17 mouse cellular contexts compared by ENCODE assay signal in genomic region chr13:64018586-64019141, GRCm38 (mm10).
A peak's percentile ranks its signal among the peaks of the same experiment; 100 is the strongest.
DNase-seq lines count a peak whose midpoint lies in the region; ATAC-seq and TF ChIP-seq lines count a peak whose summit lies in the region.
"Had no signal": no experiment of that assay in that cellular context is flagged by ENCODE, and none has a peak within 500 bp of the region (broad histone marks: within the 10 kb centered on the region; RNA-seq: fewer than 3 reads in every experiment).

No protein-coding gene starts in this region.

- no peak for TF ChIP-seq CTCF in lung, embryonic 14.5 days (IDR thresholded peaks at IDR 0.05; ENCODE audit: low read depth)
- TF ChIP-seq CTCF in forebrain, postnatal 0 days (IDR thresholded peaks at IDR 0.05; ENCODE audit: low read depth) = no peak
- TF ChIP-seq CTCF in thymus, adult 2 months (IDR thresholded peaks at IDR 0.05; ENCODE audit: borderline replicate concordance, control insufficient read depth, extremely low read depth, insufficient read depth, low read length, poor library complexity) = no peak

- no peaks in the 10 kb centered on the region for H3K27me3 ChIP-seq in lung, embryonic 14.5 days (ENCODE audit: insufficient read depth, low read length)
- no peaks in the 10 kb centered on the region for H3K27me3 ChIP-seq in embryonic facial prominence, embryonic 14.5 days (replicated peaks; ENCODE audit: control insufficient read depth, insufficient read depth, low read length)
- no peaks in the 10 kb centered on the region for H3K27me3 ChIP-seq in forebrain, postnatal 0 days (ENCODE audit: insufficient read depth, low read length)
- no peaks in the 10 kb centered on the region for H3K27me3 ChIP-seq in thymus, adult 2 months (ENCODE audit: control insufficient read depth, insufficient read depth, low read length)
- H3K27me3 ChIP-seq: neural tube, embryonic 12.5 days had no signal

- 46% methylated on average over 10 of the region's 10 CpGs for WGBS in lung, embryonic 14.5 days
- 53% methylated on average over 10 of the region's 10 CpGs for WGBS in embryonic facial prominence, embryonic 14.5 days
- WGBS in forebrain, postnatal 0 days = 49% methylated on average over 10 of the region's 10 CpGs
- 90% methylated on average over 10 of the region's 10 CpGs for WGBS in thymus, adult 2 months

- H3K4me3 ChIP-seq in lung, embryonic 14.5 days (ENCODE audit: low read depth, low read length) = no peak overlapping the region
- H3K4me3 ChIP-seq in embryonic facial prominence, embryonic 14.5 days (ENCODE audit: low read depth, low read length) = no peak overlapping the region
- H3K4me3 ChIP-seq in forebrain, postnatal 0 days (ENCODE audit: low read depth, low read length) = no peak overlapping the region
- no peak overlapping the region for H3K4me3 ChIP-seq in thymus, adult 2 months (ENCODE audit: control insufficient read depth, insufficient read depth, low read length)
- H3K4me3 ChIP-seq: erythroblast, embryonic 14.5 days; heart, embryonic 10.5 days; hindbrain, embryonic 13.5 days; neural tube, embryonic 12.5 days had no signal

- no peaks in the 10 kb centered on the region for H3K36me3 ChIP-seq in lung, embryonic 14.5 days (ENCODE audit: insufficient read depth)
- H3K36me3 ChIP-seq in embryonic facial prominence, embryonic 14.5 days (ENCODE audit: control insufficient read depth, insufficient read depth, low read length) = no peaks in the 10 kb centered on the region
- no peaks in the 10 kb centered on the region for H3K36me3 ChIP-seq in forebrain, postnatal 0 days (ENCODE audit: insufficient read depth)
- no peaks in the 10 kb centered on the region for H3K36me3 ChIP-seq in thymus, adult 2 months (ENCODE audit: control insufficient read depth, insufficient read depth, low read length)
- H3K36me3 ChIP-seq: heart, embryonic 10.5 days; hindbrain, embryonic 13.5 days; neural tube, embryonic 12.5 days had no signal

- H3K9ac ChIP-seq in lung, embryonic 14.5 days = no peak overlapping the region
- no peak overlapping the region for H3K9ac ChIP-seq in embryonic facial prominence, embryonic 14.5 days (ENCODE audit: low read depth, low read length)
- H3K9ac ChIP-seq in forebrain, postnatal 0 days = no peak overlapping the region
- H3K9ac ChIP-seq: hindbrain, embryonic 13.5 days; neural tube, embryonic 12.5 days had no signal

- H3K27ac ChIP-seq in lung, embryonic 14.5 days (ENCODE audit: low read depth) = peak overlapping the region; percentile 38; the same call in 1 of the 2 replicates
- H3K27ac ChIP-seq in embryonic facial prominence, embryonic 14.5 days (replicated peaks; ENCODE audit: low read depth, low read length) = no peak overlapping the region; the same call in 1 of the 2 replicates
- no peak overlapping the region for H3K27ac ChIP-seq in forebrain, postnatal 0 days (ENCODE audit: low read depth, low read length)
- H3K27ac ChIP-seq in thymus, adult 2 months (ENCODE audit: control insufficient read depth, insufficient read depth, low read length) = no peak overlapping the region
- H3K27ac ChIP-seq: heart, embryonic 10.5 days; hindbrain, embryonic 13.5 days; neural tube, embryonic 12.5 days had no signal

- H3K4me1 ChIP-seq in lung, embryonic 14.5 days (ENCODE audit: insufficient read depth) = peaks cover 23% of the 10 kb centered on the region
- peaks cover 36% of the 10 kb centered on the region for H3K4me1 ChIP-seq in embryonic facial prominence, embryonic 14.5 days (ENCODE audit: control insufficient read depth, insufficient read depth, low read length)
- 0 out of 2 replicates have a peak, but pooled peaks cover 13% of the 10 kb centered on the region for H3K4me1 ChIP-seq in forebrain, postnatal 0 days (ENCODE audit: insufficient read depth)
- no peaks in the 10 kb centered on the region for H3K4me1 ChIP-seq in thymus, adult 2 months (replicated peaks; ENCODE audit: control insufficient read depth, insufficient read depth, low read length)

- no peak for TF ChIP-seq POLR2A in thymus, adult 2 months (IDR thresholded peaks at IDR 0.05; ENCODE audit: control insufficient read depth, extremely low read depth, insufficient read depth, low read length, poor library complexity)

- H3K4me2 ChIP-seq in lung, embryonic 14.5 days = no peak overlapping the region
- no peak overlapping the region for H3K4me2 ChIP-seq in embryonic facial prominence, embryonic 14.5 days (ENCODE audit: low read depth, low read length)
- no peak overlapping the region for H3K4me2 ChIP-seq in forebrain, postnatal 0 days (ENCODE audit: low read depth)
- H3K4me2 ChIP-seq: hindbrain, embryonic 13.5 days; neural tube, embryonic 12.5 days had no signal

- intact Hi-C loops in gastrocnemius, postnatal 14 days (cut with DNase I; ENCODE audit: low total_unique reads) = no loop called here

- H3K9me3 ChIP-seq in lung, embryonic 14.5 days (ENCODE audit: low read depth, low read length) = no peaks in the 10 kb centered on the region
- no peaks in the 10 kb centered on the region for H3K9me3 ChIP-seq in embryonic facial prominence, embryonic 14.5 days (ENCODE audit: control insufficient read depth, low read length)
- no peaks in the 10 kb centered on the region for H3K9me3 ChIP-seq in forebrain, postnatal 0 days (ENCODE audit: low read length)
- H3K9me3 ChIP-seq: heart, embryonic 10.5 days; hindbrain, embryonic 13.5 days; neural tube, embryonic 12.5 days had no signal

- no peak for ATAC-seq in lung, embryonic 14.5 days (ENCODE audit: insufficient read depth)
- no peak for ATAC-seq in embryonic facial prominence, embryonic 14.5 days (ENCODE audit: low read depth)
- peak; percentile 52 for ATAC-seq in forebrain, postnatal 0 days

- peak; percentile 37 for DNase-seq in gastrocnemius, postnatal 14 days
- DNase-seq in gastrocnemius, adult 18-20 months (ENCODE audit: low spot score) = no peak
- DNase-seq in lung, embryonic 14.5 days = peak; percentile 69
- no peak for DNase-seq in lung, postnatal 14 days
- peak; percentile 74 for DNase-seq in embryonic facial prominence, embryonic 14.5 days (ENCODE audit: low spot score)
- peak; percentile 50 for DNase-seq in forebrain, postnatal 0 days
- DNase-seq in thymus, adult 2 months = no peak
- DNase-seq in cerebellum, adult 9-10 months = no peak
- DNase-seq: adrenal gland, postnatal 36 days; embryo, embryonic 11 days; kidney, adult 18-20 months; kidney, postnatal 14 days; lung, postnatal 10 days had no signal

Comparison
In these comparisons a context has a peak if more than half of its experiments do, and no peak if none do; other contexts are left out.
1. DNase-seq: peak in gastrocnemius, postnatal 14 days (single experiment), lung, embryonic 14.5 days (single experiment), embryonic facial prominence, embryonic 14.5 days (single experiment) and forebrain, postnatal 0 days (single experiment); none in gastrocnemius, adult 18-20 months (single experiment), lung, postnatal 14 days (single experiment), thymus, adult 2 months (single experiment) and cerebellum, adult 9-10 months (single experiment).